Mouse (Mus musculus) ovary, postnatal 10 days (tissue): ENCODE data around the gene Dgkg.

Experiments
- DNase-seq: peaks from one replicate; pipeline ENCODE4 v3.0.0; 2022; ENCODE audit warnings: low spot score

The Dgkg gene

GRCm38 (mm10) chr16:22436106-22436505 lies 220.9 kb downstream of the Dgkg start:
- no peak for DNase-seq

- no peak for DNase-seq
Measured at GRCm38 (mm10) chr16:22434530-22434929, 222.5 kb downstream of the Dgkg start.

DNA sequence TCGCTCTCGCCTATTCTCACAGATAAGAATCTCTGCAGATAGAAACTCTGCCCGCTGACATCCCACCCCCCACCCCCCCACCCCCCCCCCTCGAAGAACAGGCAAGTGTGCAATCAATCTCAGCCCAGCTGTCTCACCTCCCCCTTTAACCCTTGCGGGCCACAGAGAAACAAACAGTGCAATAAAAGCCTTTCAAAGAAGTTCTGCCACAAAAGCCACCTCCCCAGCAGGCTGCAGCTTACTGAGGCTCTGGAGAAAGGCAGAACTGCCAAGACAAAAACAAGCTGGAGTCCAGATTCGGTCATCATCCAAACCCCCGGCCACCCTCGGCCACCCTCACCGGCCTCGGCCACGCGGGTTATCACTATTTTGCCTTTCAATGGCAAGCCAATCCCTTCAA lies 223.1 kb downstream of the Dgkg start:
- no peak for DNase-seq

DNA sequence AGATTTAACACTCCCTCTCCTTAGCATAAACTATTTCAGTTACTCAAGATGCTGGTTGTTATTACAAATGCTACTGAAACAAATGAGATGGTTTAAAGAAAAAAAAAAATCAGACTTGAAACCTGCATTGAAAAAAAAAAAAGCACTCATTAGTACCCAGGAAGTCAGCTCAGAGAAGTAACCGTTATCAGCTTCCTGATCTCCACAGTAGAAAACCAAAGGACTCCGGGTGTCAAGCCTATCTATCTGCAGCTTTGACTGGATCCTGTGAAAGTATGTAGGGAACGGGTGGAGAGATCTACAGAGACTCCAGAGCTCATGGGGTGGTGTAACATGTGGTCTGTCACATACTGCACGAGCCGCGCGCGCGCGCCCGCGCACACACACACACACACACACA lies 225.2 kb downstream of the Dgkg start:
- DNase-seq: no peak

DNA sequence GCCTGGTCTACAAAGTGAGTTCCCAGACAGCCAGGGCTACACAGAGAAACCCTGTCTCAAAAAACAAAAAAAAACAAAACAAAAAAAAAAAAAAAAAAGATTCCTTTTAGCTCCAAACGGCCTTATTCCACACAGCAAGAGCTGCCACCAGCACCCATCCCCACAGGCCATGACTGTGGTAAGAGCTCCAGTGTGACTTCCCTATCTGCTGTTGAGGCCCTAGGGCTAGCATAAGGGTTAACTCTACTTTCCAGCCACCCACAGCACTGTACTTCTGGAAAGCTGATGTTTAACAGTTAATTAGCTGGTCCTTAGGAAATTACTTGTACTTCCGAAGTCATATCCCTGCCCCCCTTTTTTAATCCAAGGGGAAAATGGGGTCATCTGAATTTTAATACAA lies 225.7 kb downstream of the Dgkg start:
- no peak for DNase-seq

GRCm38 (mm10) chr16:22430211-22430951 lies 226.6 kb downstream of the Dgkg start:
- no peak for DNase-seq

DNA sequence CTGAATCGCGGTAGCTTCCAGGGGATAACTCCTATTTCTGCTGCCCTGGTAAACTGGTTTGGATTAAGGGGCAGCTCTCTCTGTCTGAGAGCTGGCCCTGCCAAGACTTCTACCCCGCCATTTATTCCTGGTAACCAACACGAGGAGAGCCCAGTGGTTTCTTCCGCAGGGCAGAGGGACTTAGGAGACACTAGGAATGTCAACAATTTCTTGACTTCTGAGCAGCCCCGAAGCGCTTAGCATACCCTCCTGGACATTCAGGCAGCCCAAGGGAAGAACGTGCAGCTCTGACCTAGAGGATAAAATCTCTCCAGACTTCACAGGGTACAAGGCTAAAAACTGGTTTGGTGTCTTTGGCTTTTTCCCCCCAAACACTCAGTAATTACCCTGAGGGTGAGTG lies 227.6 kb downstream of the Dgkg start:
- DNase-seq: no peak

GRCm38 (mm10) chr16:22428853-22429341 lies 228.1 kb downstream of the Dgkg start:
- no peak for DNase-seq

DNA sequence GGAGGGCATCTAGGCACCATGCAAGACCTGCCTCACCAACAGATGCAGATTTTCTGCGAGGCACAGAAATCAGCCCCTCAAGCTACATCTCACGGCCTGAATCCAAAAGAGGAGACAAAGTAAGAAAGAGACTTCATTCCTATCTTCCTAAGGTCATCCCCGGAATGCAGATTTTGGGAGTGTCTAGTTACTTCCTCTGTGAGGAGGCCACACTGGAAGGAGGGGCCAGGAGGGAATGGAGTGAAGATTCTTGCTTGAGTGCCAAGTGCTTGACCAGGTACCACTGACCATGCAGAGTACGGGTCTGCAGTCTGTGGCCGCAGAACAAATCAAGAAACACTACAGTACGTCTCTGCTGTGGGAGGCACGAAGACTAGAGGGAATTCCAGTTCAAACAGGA lies 230.2 kb downstream of the Dgkg start:
- no peak for DNase-seq

GRCm38 (mm10) chr16:22422256-22422655 lies 234.8 kb downstream of the Dgkg start:
- no peak for DNase-seq
